Mouse (Mus musculus) spleen, postnatal 36 days (tissue): ENCODE results near the gene Gm21887.
A peak's percentile ranks its signal among the peaks of the same experiment; 100 is the strongest.
"Not testable (repeated sequence)": the region's sequence is repeated elsewhere in the genome, so short reads cannot be mapped to it uniquely, and the experiment has no call there.

ENCODE experiments used
- DNase-seq, 2 experiments: peaks; one replicate each; pipeline ENCODE4 v3.0.0; 2022; ENCODE audit warnings: low spot score in 2 of 2, mixed read lengths in 1 of 2

The Gm21887 gene

GRCm38 (mm10) chrX:169997456-169997853 is 12.0 kb upstream of the Gm21887 start:
- DNase-seq, result not testable (repeated sequence)

DNA sequence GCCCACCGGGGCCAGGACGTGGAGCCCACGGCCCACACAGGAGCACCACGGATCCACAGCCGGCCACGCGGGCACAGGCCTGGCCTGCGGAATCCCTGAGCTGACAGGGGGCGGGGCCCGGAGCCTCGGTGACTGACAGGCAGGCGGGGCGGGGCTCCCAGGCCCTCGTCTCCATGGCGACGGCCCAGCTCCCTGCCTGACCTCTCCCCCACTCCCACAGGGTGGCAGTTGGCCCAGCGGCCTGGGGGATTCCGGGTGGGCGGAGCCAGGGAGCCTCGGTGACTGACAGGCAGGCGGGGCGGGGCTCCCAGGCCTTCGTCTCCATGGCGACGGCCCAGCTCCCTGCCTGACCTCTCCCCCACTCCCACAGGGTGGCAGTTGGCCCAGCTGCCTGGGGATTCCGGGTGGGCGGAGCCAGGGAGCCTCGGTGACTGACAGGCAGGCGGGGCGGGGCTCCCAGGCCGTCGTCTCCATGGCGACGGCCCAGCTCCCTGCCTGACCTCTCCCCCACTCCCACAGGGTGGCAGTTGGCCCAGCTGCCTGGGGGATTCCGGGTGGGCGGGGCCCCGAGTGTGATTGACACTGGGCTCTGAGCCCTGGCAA is 11.5 kb upstream of the Gm21887 start:
- peak; percentile 100 for DNase-seq

GRCm38 (mm10) chrX:169998559-169999219 is 10.8 kb upstream of the Gm21887 start:
- not testable (repeated sequence) for DNase-seq

DNA sequence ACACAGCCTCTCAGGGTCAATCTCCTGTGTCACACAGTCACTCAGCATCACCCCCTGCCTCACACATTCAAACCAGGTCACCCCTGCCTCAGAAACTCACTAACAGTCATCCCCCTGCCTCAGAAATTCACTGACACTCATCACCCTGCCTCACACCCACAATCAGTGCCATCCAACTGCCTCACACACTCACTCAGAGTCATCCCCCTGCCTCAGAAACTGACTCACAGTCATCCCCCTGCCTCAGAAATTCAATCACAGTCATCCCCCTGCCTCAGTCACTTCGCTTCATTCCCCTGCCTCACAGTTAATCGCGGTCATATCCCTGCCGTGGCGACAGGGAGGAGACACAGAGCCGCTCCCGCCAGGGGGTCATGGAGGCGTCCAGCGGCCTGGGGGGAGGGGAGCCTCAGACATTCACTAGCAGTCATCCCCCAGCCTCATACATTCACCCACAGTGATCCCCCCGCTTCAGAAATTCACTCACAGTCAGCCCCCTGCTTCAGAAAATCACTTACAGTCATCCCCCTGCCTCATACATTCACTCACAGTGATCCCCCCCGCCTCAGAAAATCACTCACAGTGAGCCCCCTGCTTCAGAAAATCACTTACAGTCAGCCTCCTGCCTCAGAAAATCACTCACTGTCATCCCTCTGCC is 10.1 kb upstream of the Gm21887 start:
- DNase-seq, result peak; percentile 29 to 61

GRCm38 (mm10) chrX:169999912-170000641 is 9.4 kb upstream of the Gm21887 start:
- not testable (repeated sequence) for DNase-seq

- not testable (repeated sequence) for DNase-seq
Observed at GRCm38 (mm10) chrX:170000642-170001387, 8.6 kb upstream of the Gm21887 start.

- DNase-seq, result not testable (repeated sequence)
Observed at GRCm38 (mm10) chrX:170001388-170001695, 8.1 kb upstream of the Gm21887 start.

DNA sequence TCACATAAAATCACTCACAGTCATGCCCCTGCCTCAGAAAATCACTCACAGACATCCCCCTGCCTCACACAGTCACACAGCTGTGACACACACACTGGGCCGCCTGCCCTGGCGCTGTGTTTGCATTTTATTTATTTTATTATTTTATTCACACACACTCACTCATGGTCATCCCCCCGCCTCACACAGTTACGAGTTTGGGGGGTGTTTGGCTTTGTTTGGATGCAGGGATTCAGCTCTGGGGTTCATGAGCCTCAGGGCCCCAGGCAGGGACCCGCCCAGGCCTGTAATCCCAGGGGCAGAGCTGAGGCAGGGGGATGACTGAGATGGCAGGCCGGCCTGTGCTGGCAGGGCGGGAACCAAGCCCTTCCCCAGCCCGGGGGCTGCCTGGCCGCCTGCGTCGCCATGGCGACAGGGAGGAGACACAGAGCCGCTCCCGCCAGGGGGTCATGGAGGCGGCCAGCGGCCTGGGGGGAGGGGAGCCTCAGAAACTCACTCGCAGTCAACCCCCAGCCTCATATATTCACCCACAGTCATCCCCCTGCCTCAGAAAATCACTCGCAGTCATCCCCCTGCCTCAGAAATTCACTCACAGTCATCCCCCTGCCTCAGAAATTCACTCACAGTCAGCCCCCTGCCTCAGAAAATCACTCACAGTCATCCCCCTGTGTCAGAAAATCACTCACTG is 6.8 kb upstream of the Gm21887 start:
- peak; percentile 46 to 63 for DNase-seq

GRCm38 (mm10) chrX:170003536-170003935 is 5.9 kb upstream of the Gm21887 start:
- not testable (repeated sequence) for DNase-seq

DNA sequence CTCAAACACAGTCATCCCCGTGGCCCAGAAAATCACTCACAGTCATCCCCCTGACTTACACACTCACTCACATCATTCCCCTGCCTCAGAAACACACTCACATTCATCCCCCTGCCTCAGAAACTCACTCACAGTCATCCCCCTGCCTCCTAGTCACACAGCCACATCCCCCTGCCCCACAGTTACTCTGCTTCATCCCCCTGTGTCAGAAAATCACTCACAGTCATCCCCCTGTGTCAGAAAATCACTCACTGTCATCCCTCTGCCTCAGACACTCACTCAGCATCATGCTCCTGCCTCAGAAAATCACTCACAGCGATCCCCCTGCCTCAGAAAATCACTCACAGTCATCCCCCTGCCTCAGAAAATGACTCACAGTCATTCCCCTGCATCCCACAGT is 5.2 kb upstream of the Gm21887 start:
- not testable (repeated sequence) for DNase-seq

DNA sequence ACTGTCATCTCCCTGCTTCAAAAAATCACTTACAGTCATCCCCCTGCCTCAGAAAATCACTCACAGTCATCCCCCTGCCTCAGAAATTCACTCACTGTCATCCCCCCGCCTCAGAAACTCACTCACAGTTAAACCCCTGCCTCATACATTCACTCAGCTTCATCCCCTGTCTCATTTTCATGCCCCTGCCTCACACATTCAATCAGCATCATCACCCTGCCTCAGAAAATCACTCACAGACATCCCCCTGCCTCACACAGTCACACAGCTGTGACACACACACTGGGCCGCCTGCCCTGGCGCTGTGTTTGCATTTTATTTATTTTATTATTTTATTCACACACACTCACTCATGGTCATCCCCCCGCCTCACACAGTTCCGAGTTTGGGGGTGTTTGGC is 4.7 kb upstream of the Gm21887 start:
- peak in 1 of 2 experiments; percentile 6 for DNase-seq

GRCm38 (mm10) chrX:170005194-170005593 is 4.3 kb upstream of the Gm21887 start:
- peak; percentile 36 to 39 for DNase-seq

DNA sequence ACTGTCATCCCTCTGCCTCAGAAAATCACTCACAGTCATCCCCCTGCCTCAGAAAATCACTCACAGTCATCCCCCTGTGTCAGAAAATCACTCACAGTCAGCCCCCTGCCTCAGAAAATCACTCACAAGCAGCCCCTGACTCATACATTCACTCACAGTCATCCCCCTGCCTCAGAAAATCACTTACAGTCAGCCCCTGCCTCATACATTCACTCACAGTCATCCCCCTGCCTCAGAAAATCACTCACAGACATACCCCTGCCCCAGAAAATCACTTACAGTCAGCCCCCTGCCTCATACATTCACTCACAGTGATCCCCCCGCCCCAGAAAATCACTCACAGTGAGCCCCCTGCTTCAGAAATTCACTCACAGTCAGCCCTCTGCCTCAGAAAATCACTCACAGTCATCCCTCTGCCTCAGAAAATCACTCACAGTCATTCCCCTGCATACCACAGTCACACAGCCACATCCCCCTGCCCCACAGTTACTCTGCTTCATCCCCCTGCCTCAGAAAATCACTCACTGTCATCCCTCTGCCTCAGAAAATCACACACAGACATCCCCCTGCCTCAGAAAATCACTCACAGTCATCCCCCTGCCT is 3.7 kb upstream of the Gm21887 start:
- not testable (repeated sequence) for DNase-seq

DNA sequence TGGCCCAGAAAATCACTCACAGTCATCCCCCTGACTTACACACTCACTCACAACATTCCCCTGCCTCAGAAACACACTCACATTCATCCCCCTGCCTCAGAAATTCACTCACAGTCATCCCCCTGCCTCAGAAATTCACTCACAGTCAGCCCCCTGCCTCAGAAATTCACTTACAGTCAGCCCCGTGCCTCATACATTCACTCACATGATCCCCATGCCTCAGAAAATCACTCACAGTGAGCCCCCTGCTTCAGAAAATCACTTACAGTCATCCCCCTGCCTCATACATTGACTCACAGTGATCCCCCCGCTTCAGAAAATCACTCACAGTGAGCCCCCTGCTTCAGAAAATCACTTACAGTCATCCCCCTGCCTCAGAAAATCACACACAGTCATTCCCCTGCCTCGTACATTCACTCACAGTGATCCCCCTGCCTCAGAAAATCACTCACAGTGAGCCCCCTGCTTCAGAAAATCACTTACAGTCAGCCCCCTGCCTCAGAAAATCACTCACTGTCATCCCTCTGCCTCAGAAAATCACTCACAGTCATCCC is 2.7 kb upstream of the Gm21887 start:
- DNase-seq, result not testable (repeated sequence)

- not testable (repeated sequence) for DNase-seq
Observed at GRCm38 (mm10) chrX:170007375-170008178, 1.9 kb upstream of the Gm21887 start.

DNA sequence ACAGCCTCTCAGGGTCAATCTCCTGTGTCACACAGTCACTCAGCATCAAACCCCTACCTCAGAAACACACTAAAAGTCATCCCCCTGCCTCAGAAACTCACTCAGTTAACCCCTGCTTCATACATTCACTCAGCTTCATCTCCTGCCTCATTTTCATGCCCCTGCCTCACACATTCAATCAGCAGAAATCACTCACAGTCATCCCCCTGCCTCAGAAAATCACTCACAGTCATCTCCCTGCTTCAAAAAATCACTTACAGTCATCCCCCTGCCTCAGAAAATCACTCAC is 1.3 kb upstream of the Gm21887 start:
- DNase-seq, result not testable (repeated sequence)

DNA sequence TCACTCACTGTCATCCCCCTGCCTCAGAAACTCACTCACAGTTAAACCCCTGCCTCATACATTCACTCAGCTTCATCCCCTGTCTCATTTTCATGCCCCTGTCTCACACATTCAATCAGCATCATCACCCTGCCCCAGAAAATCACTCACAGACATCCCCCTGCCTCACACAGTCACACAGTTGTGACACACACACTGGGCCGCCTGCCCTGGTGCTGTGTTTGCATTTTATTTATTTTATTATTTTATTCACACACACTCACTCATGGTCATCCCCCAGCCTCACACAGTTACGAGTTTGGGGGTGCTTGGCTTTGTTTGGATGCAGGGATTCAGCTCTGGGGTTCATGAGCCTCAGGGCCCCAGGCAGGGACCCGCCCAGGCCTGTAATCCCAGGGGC is 875 bp upstream of the Gm21887 start:
- peak in 1 of 2 experiments; percentile 19 for DNase-seq

GRCm38 (mm10) chrX:170009801-170010221 is 352 bp downstream of the Gm21887 start:
- peak; percentile 100 for DNase-seq
